Mouse (Mus musculus) limb, embryonic 11.5 days (tissue): ENCODE measurements around the gene Ttll11. TPM values are rescaled to one million over a fixed set of nuclear protein-coding genes. Genes with fewer than 3 reads are reported as not detected.

Experiments used
- ATAC-seq: fragments of 200-750 bp; cut with Nextera tagmentation; 2 replicates; pipeline ENCODE4 v1.8.0; 2017; ENCODE audit warnings: low read depth; ENCODE audit not compliant: insufficient number of reproducible peaks, low FRiP score, low TSS enrichment
- DNase-seq: peaks from one replicate; pipeline ENCODE4 v3.0.0-alpha.2; 2015; ENCODE audit warnings: low spot score
- H3K27ac ChIP-seq: fragments of 300-500 bp; sonication (generic); replicated peaks from 2 replicates; pipeline ENCODE4 v1.5.1; 2014; ENCODE audit warnings: low read depth, mild to moderate bottlenecking, low read length
- H3K27me3 ChIP-seq: fragments of 300-500 bp; sonication (generic); 2 replicates; pipeline ENCODE4 v1.6.1; 2014; ENCODE audit warnings: mild to moderate bottlenecking, low read length, mixed read lengths; ENCODE audit not compliant: control insufficient read depth, insufficient read depth
- H3K36me3 ChIP-seq: fragments of 300-500 bp; sonication (generic); 2 replicates; pipeline ENCODE4 v1.6.1; 2014; ENCODE audit warnings: mild to moderate bottlenecking, low read length, moderate library complexity, mixed read lengths; ENCODE audit not compliant: control insufficient read depth, insufficient read depth
- H3K4me1 ChIP-seq: fragments of 300-500 bp; sonication (generic); 2 replicates; pipeline ENCODE4 v1.6.1; 2014; ENCODE audit warnings: low read length, mixed read lengths; ENCODE audit not compliant: control insufficient read depth, insufficient read depth
- H3K4me2 ChIP-seq: fragments of 300-500 bp; sonication (generic); 2 replicates; pipeline ENCODE4 v1.6.1; 2014; ENCODE audit warnings: low read depth, mild to moderate bottlenecking, moderate library complexity; ENCODE audit not compliant: severe bottlenecking
- H3K4me3 ChIP-seq: fragments of 300-500 bp; sonication (generic); 2 replicates; pipeline ENCODE4 v1.5.1; 2014; ENCODE audit warnings: low read depth, low read length
- H3K9ac ChIP-seq: fragments of 300-500 bp; sonication (generic); 2 replicates; pipeline ENCODE4 v1.6.1; 2014; ENCODE audit warnings: mild to moderate bottlenecking, low read length
- H3K9me3 ChIP-seq: fragments of 300-500 bp; sonication (generic); 2 replicates; pipeline ENCODE4 v1.6.1; 2016; ENCODE audit warnings: low read length; ENCODE audit not compliant: control insufficient read depth
- WGBS: fragments of 180-500 bp; shearing (Covaris S2); extraction: QIAGEN DNeasy Blood & Tissue Kit; methylation state at CpG from one replicate; pipeline ENCODE4 v1.1.7; 2014; 5-methylcytosine and 5-hydroxymethylcytosine counted together
- polyA plus RNA-seq: library from polyadenylated mRNA; unstranded; fragments of >200 nt; fragmentation: Nextera tagmentation; extraction: Ambion mirVana; gene quantifications from 2 replicates; pipeline ENCODE4 v1.2.1, GENCODE M21; 2014

The Ttll11 gene
- polyA plus RNA-seq, 1 experiment from 2014 or later, result 0.97 TPM

DNA sequence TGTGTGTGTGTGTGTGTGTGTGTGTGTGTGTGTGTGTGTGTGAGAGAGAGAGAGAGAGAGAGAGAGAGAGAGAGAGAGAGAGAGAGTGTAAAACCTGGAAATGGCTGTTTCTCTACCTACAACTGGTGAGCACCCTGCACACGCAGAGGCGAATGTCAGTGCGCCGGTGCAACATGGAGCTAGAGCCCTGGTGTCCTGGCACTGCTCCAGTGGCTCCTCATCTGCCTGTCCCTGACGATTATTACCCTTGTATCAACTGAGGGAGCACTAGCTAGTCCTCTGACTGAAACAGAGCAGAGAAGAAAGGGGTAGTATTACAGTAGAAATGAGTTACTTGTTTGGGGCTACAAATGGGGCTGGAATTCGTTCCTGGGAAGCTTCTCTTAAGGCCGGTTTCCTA is 266.3 kb downstream of the Ttll11 start:
- Histone ChIP-seq H3K4me2 (no peak overlapping the region), H3K27me3 (no peaks in the 10 kb centered on the region), H3K9me3 (no peaks in the 10 kb centered on the region), H3K36me3 (peaks cover 19% of the 10 kb centered on the region; the same call in 1 of the 2 replicates), H3K9ac (no peak overlapping the region), H3K4me1 (no peaks in the 10 kb centered on the region), H3K4me3 (no peak overlapping the region), H3K27ac (no peak overlapping the region)
- DNase-seq (no peak), ATAC-seq (no peak)
- 94% methylated on average over 7 of the region's 7 CpGs for WGBS

DNA sequence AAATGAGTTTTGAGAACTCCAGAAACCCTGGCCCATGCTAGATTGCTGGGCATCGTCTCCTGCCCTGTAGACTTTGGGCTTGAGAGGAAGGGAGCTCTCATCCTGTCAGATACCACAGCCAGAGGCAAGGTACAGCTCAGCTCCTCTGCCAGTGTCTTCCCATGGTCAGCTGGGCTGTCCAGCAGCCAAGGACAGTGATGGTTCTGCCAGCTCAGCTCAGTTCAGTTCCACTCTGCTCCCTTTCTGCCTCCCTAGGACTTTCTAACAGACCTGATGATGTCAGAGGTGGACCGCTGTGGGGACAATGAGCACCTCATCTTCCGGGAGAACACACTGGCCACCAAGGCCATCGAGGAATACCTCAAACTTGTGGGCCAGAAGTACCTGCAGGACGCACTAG is 267.1 kb downstream of the Ttll11 start:
- Histone ChIP-seq H3K4me1 (no peaks in the 10 kb centered on the region), H3K36me3 (peaks cover 18% of the 10 kb centered on the region; the same call in 1 of the 2 replicates), H3K27ac (no peak overlapping the region), H3K4me3 (no peak overlapping the region), H3K9ac (no peak overlapping the region), H3K9me3 (no peaks in the 10 kb centered on the region), H3K4me2 (no peak overlapping the region), H3K27me3 (no peaks in the 10 kb centered on the region)
- 94% methylated on average over 5 of the region's 5 CpGs for WGBS
- ATAC-seq (no peak), DNase-seq (no peak)

DNA sequence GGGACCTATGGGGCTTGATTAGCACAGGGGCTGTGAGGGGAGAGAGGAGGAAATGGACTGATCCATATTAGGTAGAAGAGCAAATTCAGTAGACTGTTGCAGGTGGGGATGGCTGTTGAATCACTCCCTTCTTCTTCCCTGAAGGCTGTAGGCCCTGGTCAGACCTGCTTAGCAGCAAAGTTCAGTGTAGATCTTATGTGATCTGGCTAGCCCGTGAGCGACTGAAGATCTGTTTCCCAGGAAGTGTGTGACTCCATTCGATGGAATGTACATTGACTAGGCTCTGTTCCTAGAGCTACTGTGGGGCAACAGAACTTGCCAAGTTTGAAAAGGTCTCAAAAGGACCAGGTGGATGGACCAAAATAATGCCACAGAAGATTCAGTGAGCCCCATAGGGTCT is 276.5 kb downstream of the Ttll11 start:
- no peak overlapping the region for H3K4me2 ChIP-seq
- H3K4me1 ChIP-seq, result peaks cover 18% of the 10 kb centered on the region
- peak overlapping the region; percentile 73 for H3K27ac ChIP-seq
- WGBS, result 92% methylated on average over 3 of the region's 3 CpGs
- H3K9ac ChIP-seq, result no peak overlapping the region
- H3K27me3 ChIP-seq, result no peaks in the 10 kb centered on the region
- H3K9me3 ChIP-seq, result no peaks in the 10 kb centered on the region
- ATAC-seq (no peak), DNase-seq (no peak)
- no peaks in the 10 kb centered on the region; the same call in 1 of the 2 replicates for H3K36me3 ChIP-seq
- no peak overlapping the region for H3K4me3 ChIP-seq

DNA sequence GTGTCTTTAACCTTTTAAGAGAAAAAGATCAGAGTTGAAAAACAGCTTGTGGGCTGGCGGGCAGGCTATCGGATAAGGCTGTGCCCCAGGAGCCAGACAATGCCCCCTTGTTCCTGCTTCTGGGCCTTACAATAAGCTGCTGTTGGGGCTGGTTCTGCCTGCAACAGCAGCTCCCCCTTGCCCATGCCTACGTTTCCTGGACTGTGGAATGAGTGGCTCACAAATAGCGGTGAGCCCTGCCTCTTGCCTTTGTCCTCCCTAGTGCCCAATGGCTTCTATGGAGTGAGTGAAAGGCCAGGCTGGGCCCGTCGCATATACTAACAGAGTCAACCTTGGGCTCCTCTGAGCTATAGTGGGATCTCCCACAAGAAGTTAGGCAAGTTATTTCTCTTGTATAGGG is 277.1 kb downstream of the Ttll11 start:
- Histone ChIP-seq H3K9ac (no peak overlapping the region), H3K4me3 (no peak overlapping the region), H3K4me1 (peaks cover 18% of the 10 kb centered on the region), H3K27me3 (no peaks in the 10 kb centered on the region), H3K9me3 (no peaks in the 10 kb centered on the region), H3K4me2 (no peak overlapping the region), H3K27ac (peak overlapping the region; percentile 73), H3K36me3 (no peaks in the 10 kb centered on the region; the same call in 1 of the 2 replicates)
- peak; percentile 45 for DNase-seq
- WGBS, result 72% methylated on average over 6 of the region's 6 CpGs
- ATAC-seq, result no peak

DNA sequence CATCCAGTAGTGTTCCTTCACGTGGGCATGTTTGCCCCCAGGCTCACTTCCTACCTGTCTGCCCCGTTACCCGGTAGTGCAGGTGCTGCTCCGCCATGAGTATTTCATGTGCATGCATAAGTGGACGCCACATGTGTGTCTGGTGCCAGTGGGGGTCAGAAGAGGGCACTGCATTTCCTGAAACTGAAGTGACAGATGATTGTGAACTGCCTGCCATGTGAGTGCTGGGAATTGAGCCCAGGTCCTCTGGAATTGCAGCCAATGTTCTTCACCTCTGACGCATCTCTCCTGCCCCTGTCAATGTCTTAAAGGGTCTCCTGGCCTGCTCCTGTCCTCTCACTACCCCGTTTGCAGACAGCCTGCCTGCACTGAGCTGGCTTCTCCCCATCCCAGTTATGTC is 277.7 kb downstream of the Ttll11 start:
- WGBS, result 90% methylated on average over 7 of the region's 7 CpGs
- ATAC-seq (no peak), DNase-seq (no peak)
- Histone ChIP-seq H3K4me2 (no peak overlapping the region), H3K27ac (peak overlapping the region; percentile 64; the same call in 1 of the 2 replicates), H3K9me3 (no peaks in the 10 kb centered on the region), H3K27me3 (no peaks in the 10 kb centered on the region), H3K36me3 (no peaks in the 10 kb centered on the region; the same call in 1 of the 2 replicates), H3K4me3 (no peak overlapping the region), H3K4me1 (peaks cover 24% of the 10 kb centered on the region), H3K9ac (no peak overlapping the region)

Other genes with a start within 250 kb of the Ttll11 start
- 195 and 196 TPM in 2 replicates for gene Ndufa8, start 69.5 kb upstream of the Ttll11 start, polyA plus RNA-seq
- gene Morn5, start 69.5 kb upstream of the Ttll11 start, polyA plus RNA-seq, result not detected in 2 replicates
- gene Lhx6, start 125.5 kb upstream of the Ttll11 start, polyA plus RNA-seq, result 0.62 and 0.83 TPM in 2 replicates
- 26.5 and 31.1 TPM in 2 replicates for gene Mrrf, start 156.5 kb upstream of the Ttll11 start, polyA plus RNA-seq
- gene Rbm18, start 156.9 kb upstream of the Ttll11 start, polyA plus RNA-seq, result 88.5 and 92.6 TPM in 2 replicates